Mouse (Mus musculus) CH12.LX (cell line): ENCODE results near the gene Stat6. TPM values are rescaled to one million over a fixed set of nuclear protein-coding genes. Genes with fewer than 3 reads are reported as not detected.

ENCODE experiments used
- DNase-seq: peaks from one replicate; pipeline ENCODE4 v3.0.0-alpha.2; 2013; ENCODE audit errors: extremely low read depth
- H3K27ac ChIP-seq: 2 replicates; pipeline ENCODE4 v1.5.1; 2012; ENCODE audit warnings: low read depth, mild to moderate bottlenecking, control low read depth, moderate library complexity; ENCODE audit not compliant: insufficient read depth
- H3K27me3 ChIP-seq: replicated peaks from 2 replicates; pipeline ENCODE3; 2012; ENCODE audit warnings: inconsistent platforms
- H3K36me3 ChIP-seq, 2 experiments: replicated peaks in 1 of 2; 2 replicates each; pipeline versions ENCODE3 to v1.6.1; 2012; ENCODE audit warnings: inconsistent platforms in 1 of 2, low read length in 1 of 2, mild to moderate bottlenecking in 1 of 2, mixed read lengths in 1 of 2, moderate library complexity in 1 of 2; ENCODE audit not compliant: control insufficient read depth in 1 of 2, insufficient read depth in 1 of 2
- H3K4me1 ChIP-seq, 2 experiments: 2 replicates each; pipeline ENCODE4 v1.6.1; 2012; ENCODE audit warnings: inconsistent platforms in 1 of 2, moderate library complexity in 1 of 2; ENCODE audit not compliant: insufficient read depth in 2 of 2, control insufficient read depth in 1 of 2
- H3K4me2 ChIP-seq: 2 replicates; pipeline ENCODE4 v1.6.1; 2012; ENCODE audit warnings: low read depth, mild to moderate bottlenecking, control low read depth; ENCODE audit not compliant: poor library complexity, insufficient read depth, severe bottlenecking
- H3K4me3 ChIP-seq, 3 experiments: fragments of 150-350 bp in 1 of 3; sonication (generic) in 1 of 3; replicated peaks in 1 of 3; 2 replicates each; pipeline versions ENCODE3 to v1.5.1; 2011 to 2012; ENCODE audit warnings: low read depth in 2 of 3, low read length in 2 of 3, mild to moderate bottlenecking in 2 of 3, moderate library complexity in 2 of 3, control low read depth in 1 of 3, improper control_type of control experiment in 1 of 3, inconsistent platforms in 1 of 3, mixed read lengths in 1 of 3; ENCODE audit not compliant: poor library complexity in 1 of 3
- H3K79me2 ChIP-seq: replicated peaks from 2 replicates; pipeline ENCODE4 v1.6.1; 2012; ENCODE audit warnings: mild to moderate bottlenecking, moderate library complexity; ENCODE audit not compliant: control insufficient read depth, poor library complexity, insufficient read depth, severe bottlenecking; ENCODE audit errors: extremely low read depth
- H3K9ac ChIP-seq: 2 replicates; pipeline ENCODE4 v1.6.1; 2012; ENCODE audit warnings: low read depth, mild to moderate bottlenecking, control low read depth, moderate library complexity; ENCODE audit not compliant: insufficient read depth
- H3K9me3 ChIP-seq: replicated peaks from 2 replicates; pipeline ENCODE3; 2012; ENCODE audit warnings: low read length, inconsistent platforms, mixed read lengths
- ETS1 ChIP-seq: conservative IDR thresholded peaks from 2 replicates; pipeline ENCODE4 v1.6.1; 2012; ENCODE audit warnings: low read depth, mild to moderate bottlenecking, inconsistent platforms, low read length, improper control_type of control experiment, moderate library complexity
- HCFC1 ChIP-seq: IDR thresholded peaks from 2 replicates; pipeline ENCODE4 v1.6.1; 2012; ENCODE audit warnings: low read depth, mild to moderate bottlenecking, inconsistent platforms, low read length, improper control_type of control experiment
- MAFK ChIP-seq: IDR thresholded peaks from 2 replicates; pipeline ENCODE4 v1.6.1; 2011; ENCODE audit warnings: low read length, improper control_type of control experiment; ENCODE audit not compliant: insufficient replicate concordance
- MAX ChIP-seq: IDR thresholded peaks from 2 replicates; pipeline ENCODE4 v1.6.1; 2011; ENCODE audit warnings: low read length, improper control_type of control experiment
- MAZ ChIP-seq: IDR thresholded peaks from 2 replicates; pipeline ENCODE4 v1.6.1; 2012; ENCODE audit warnings: low read depth, mild to moderate bottlenecking, inconsistent platforms, low read length, improper control_type of control experiment, moderate library complexity
- NRF1 ChIP-seq: IDR thresholded peaks from 2 replicates; pipeline ENCODE4 v1.6.1; 2014; ENCODE audit warnings: low read depth, mild to moderate bottlenecking, inconsistent platforms, low read length, improper control_type of control experiment, moderate library complexity
- PAX5 ChIP-seq: IDR thresholded peaks from 2 replicates; pipeline ENCODE4 v1.6.1; 2012; ENCODE audit warnings: low read length, inconsistent platforms, mixed read lengths
- POLR2A ChIP-seq: IDR thresholded peaks from 2 replicates; pipeline ENCODE4 v1.6.1; 2011; ENCODE audit warnings: low read depth, mild to moderate bottlenecking, improper control_type of control experiment, low read length
- POLR2AphosphoS2 ChIP-seq: IDR thresholded peaks from 2 replicates; pipeline ENCODE4 v1.6.1; 2011; ENCODE audit warnings: low read depth, low read length, improper control_type of control experiment
- RCOR1 ChIP-seq: conservative IDR thresholded peaks from 2 replicates; pipeline ENCODE4 v1.6.1; 2012; ENCODE audit warnings: low read depth, mild to moderate bottlenecking, inconsistent platforms, low read length, improper control_type of control experiment
- TBP ChIP-seq: conservative IDR thresholded peaks from 2 replicates; pipeline ENCODE4 v1.6.1; 2011; ENCODE audit warnings: low read depth, low read length, improper control_type of control experiment
- TCF12 ChIP-seq: IDR thresholded peaks from 2 replicates; pipeline ENCODE4 v1.6.1; 2014; ENCODE audit warnings: low read depth, mild to moderate bottlenecking, inconsistent platforms, low read length, improper control_type of control experiment
- UBTF ChIP-seq: IDR thresholded peaks from 2 replicates; pipeline ENCODE4 v1.6.1; 2012; ENCODE audit warnings: low read depth, mild to moderate bottlenecking, inconsistent platforms, low read length, improper control_type of control experiment, moderate library complexity
- USF1 ChIP-seq: IDR thresholded peaks from 2 replicates; pipeline ENCODE4 v1.6.1; 2014; ENCODE audit warnings: low read depth, mild to moderate bottlenecking, inconsistent platforms, low read length, improper control_type of control experiment
- USF2 ChIP-seq: conservative IDR thresholded peaks from 2 replicates; pipeline ENCODE4 v1.6.1; 2011; ENCODE audit warnings: low read depth, low read length, improper control_type of control experiment
- ZC3H11A ChIP-seq: IDR thresholded peaks from 2 replicates; pipeline ENCODE4 v1.6.1; 2012; ENCODE audit warnings: low read depth, mild to moderate bottlenecking, inconsistent platforms, low read length, improper control_type of control experiment
- ZMIZ1 ChIP-seq: IDR thresholded peaks from 2 replicates; pipeline ENCODE4 v1.6.1; 2012; ENCODE audit warnings: low read depth, mild to moderate bottlenecking, inconsistent platforms, low read length, improper control_type of control experiment
- dilution Hi-C: fragments of 300-500 bp; cut with MboI; formaldehyde crosslinking; loops from 2 replicates; pipeline ENCODE4 v1.14.3; 2020; ENCODE audit warnings: low sequenced_read_pairs; ENCODE audit not compliant: extremely low pct_unique_long_range_greater_than_20kb, extremely low pct_ligation_motif_present
- in situ Hi-C: fragments of 300-500 bp; cut with MboI; formaldehyde crosslinking; loops from 3 replicates; pipeline ENCODE4 v1.14.3; 2019; ENCODE audit warnings: low sequenced_read_pairs, low pct_ligation_motif_present, low pct_unique_long_range_greater_than_20kb, mixed read lengths
- polyA plus RNA-seq: library from polyadenylated mRNA; unstranded; fragments of >175 nt; gene quantifications from 2 replicates; pipeline ENCODE4 v1.2.1, GENCODE M21; 2012; ENCODE audit warnings: low read depth; ENCODE audit not compliant: insufficient read length
- total RNA-seq, 2 experiments: library from RNA; depleted of rRNA; stranded (reverse); fragments of 300-350 nt in 1 of 2; fragments of >200 nt in 1 of 2; gene quantifications; 2 replicates each; pipeline ENCODE4 v1.2.3; 2012 to 2014

Gene Stat6
- total and polyA plus RNA-seq, 3 experiments: 71.5 to 76.6 (median 72.1) TPM

DNA sequence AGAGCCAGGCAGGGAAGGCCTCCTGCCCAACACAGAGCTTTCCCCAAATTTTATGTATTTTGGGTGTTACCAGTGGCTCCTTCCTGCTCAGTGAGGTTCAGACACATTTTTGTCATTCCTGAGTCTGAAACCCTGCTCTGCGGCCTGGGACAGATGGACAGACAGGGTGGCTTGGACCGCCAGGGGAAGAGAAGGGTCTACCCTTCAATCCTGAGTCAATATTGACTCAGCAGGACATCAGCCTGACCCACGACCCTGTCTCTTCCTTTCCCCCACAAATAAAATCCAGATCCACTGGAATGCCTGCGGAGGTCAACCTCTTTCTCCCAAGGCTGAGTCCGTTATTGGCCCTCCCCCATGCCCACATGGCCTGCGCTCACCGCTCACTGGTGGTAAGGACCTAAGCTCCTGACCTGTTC is 26.5 kb upstream of the Stat6 start:
- Histone ChIP-seq H3K9ac (no peak overlapping the region), H3K27me3 (peaks cover 22% of the 10 kb centered on the region), H3K27ac (no peak overlapping the region), H3K4me2 (no peak overlapping the region), H3K79me2 (no peaks in the 10 kb centered on the region), H3K9me3 (no peaks in the 10 kb centered on the region), H3K36me3 (peaks cover 0 to 4% of the 10 kb centered on the region in 2 experiments), H3K4me1 (peaks cover 2 to 50% of the 10 kb centered on the region in 2 experiments), H3K4me3 (no peak overlapping the region)
- no peak for DNase-seq
- in situ Hi-C loops: no loop called here
- dilution Hi-C loops: no loop called here
- no peak for TF ChIP-seq TCF12
- TF ChIP-seq ZC3H11A: no peak
- no peak for TF ChIP-seq TBP
- TF ChIP-seq RCOR1: no peak
- TF ChIP-seq USF2: no peak
- no peak for TF ChIP-seq MAZ

DNA sequence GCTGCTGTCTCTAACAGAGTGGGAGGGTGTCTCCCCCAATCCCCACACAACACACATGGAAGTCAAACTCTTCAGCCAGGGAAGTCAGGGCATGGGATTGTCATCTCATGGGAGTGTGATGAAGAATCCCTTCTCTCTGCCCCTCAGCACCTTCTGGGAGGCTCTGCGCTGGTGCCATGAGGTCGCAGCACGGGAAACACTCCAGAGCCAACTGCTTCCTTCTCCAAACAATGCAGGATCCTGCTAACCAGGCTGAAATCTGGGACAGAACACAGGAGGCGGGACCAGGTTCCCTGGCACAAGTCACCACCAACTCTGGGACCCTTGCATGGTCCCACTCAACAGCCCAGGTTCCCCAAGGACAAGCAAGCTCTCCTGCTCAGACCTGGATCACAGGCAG is 25.5 kb upstream of the Stat6 start:
- dilution Hi-C loops (no loop called here), in situ Hi-C loops (no loop called here)
- H3K4me3 ChIP-seq: no peak overlapping the region
- H3K4me2 ChIP-seq: no peak overlapping the region
- no peaks in the 10 kb centered on the region for H3K9me3 ChIP-seq
- H3K36me3 ChIP-seq: peaks cover 0 to under 1% of the 10 kb centered on the region in 2 experiments
- TF ChIP-seq PAX5 (no peak), USF1 (no peak), POLR2AphosphoS2 (no peak), UBTF (no peak), ZMIZ1 (no peak), USF2 (no peak), POLR2A (no peak), HCFC1 (no peak), NRF1 (no peak), MAX (no peak), TCF12 (no peak), MAFK (no peak), ETS1 (no peak)
- no peak for DNase-seq
- H3K9ac ChIP-seq: no peak overlapping the region
- peaks cover 22% of the 10 kb centered on the region for H3K27me3 ChIP-seq
- no peak overlapping the region for H3K27ac ChIP-seq
- H3K79me2 ChIP-seq: no peaks in the 10 kb centered on the region
- H3K4me1 ChIP-seq: peaks cover 0 to 47% of the 10 kb centered on the region in 2 experiments; a peak in 2 of 4 replicates
